Mouse (Mus musculus): ENCODE data around the gene Eif2s3x. TPM values are rescaled to one million over a fixed set of nuclear protein-coding genes. Genes with fewer than 3 reads are reported as not detected.
"Not testable (repeated sequence)": the region's sequence is repeated elsewhere in the genome, so short reads cannot be mapped to it uniquely, and the experiment has no call there.

Eif2s3x gene
- polyA plus RNA-seq (2015; fragmentation: Nextera tagmentation; extraction: Ambion mirVana) = 106 and 107 TPM in 2 replicates

DNA sequence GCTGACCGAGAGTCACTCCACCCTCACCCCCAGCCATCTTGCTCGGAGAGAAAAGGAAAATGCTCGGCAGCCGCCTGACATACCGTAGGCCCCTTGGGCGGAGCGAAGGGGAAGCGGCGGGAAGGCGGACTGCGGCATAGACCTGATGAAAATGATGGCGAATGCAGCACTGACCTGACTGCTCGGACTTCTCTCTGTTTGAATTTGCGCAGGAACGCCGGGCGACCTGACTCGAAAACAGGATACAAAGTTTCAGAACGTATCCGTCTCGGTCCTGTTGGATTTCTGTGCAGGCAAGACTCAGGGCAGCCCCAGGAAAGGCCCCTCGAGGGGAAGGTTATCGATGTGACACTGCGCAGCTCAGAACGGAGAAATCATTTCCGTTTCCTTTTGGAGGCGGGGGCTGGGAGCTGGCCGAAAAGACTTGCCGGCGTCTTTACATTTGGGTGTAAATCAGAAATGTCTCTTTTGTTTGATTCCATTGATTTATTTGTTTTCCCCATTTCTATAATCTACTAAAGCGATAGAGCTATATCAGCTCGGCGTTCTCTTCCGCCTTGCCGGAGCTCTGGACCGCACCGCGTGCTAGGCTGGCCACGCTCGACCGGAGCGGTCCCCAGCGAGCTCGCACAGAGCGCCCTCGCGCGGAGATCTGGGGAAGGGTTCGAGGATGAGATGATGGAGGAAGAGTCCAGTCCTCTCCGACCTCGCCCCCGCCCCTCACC lies at the start of gene Eif2s3x:
TSS of gene Eif2s3x (minus strand) at position 266 of the 725 bp plus-strand sequence.
- Histone ChIP-seq H3K27me3 (no peaks in the 10 kb centered on the region), H3K4me1 (peaks cover 9% of the 10 kb centered on the region; the same call in 1 of the 2 replicates), H3K4me2 (replicated peaks) (peak within 1 kb of the TSS; percentile 64), H3K9ac (replicated peaks) (peak within 1 kb of the TSS; percentile 87), H3K36me3 (peaks cover 23% of the 10 kb centered on the region), H3K9me3 (no peaks in the 10 kb centered on the region), H3K4me3 (peak within 1 kb of the TSS; percentile 89), H3K27ac (replicated peaks) (peak within 1 kb of the TSS; percentile 89)
- WGBS = under 1% methylated on average over 52 of the region's 52 CpGs
- peak; percentile 95 for ATAC-seq (replicated peaks)

GRCm38 (mm10) chrX:94235601-94236000 lies 22.9 kb upstream of the Eif2s3x start:
- Histone ChIP-seq H3K4me1 (no peaks in the 10 kb centered on the region), H3K9me3 (no peaks in the 10 kb centered on the region), H3K4me2 (replicated peaks) (peak overlapping the region; percentile 53), H3K27ac (replicated peaks) (no peak overlapping the region), H3K9ac (replicated peaks) (peak overlapping the region; percentile 69), H3K36me3 (no peaks in the 10 kb centered on the region), H3K4me3 (peak overlapping the region; percentile 75), H3K27me3 (peaks cover 25% of the 10 kb centered on the region; the same call in 1 of the 2 replicates)
- WGBS = 36% methylated on average over 12 of the region's 12 CpGs
- no peak for ATAC-seq (replicated peaks)

DNA sequence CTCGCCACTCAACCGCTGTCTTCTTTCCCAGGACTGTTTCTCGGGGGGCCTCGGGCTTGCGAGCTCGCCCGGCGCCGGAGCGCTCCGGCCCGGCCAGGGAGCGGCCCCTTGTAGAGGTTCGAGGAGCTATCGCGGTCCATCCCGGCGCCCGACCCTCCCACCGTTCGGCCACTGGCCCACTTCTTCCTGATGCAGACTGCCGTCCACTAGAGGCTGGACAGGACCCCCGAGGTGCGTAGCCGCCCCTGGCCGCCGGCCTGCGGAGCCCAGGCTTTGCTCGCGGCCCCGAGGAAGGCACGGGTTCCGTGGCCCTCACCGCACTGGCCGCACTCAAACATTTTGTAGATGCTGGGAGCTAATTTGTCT lies 22.5 kb upstream of the Eif2s3x start:
- Histone ChIP-seq H3K9me3 (no peaks in the 10 kb centered on the region), H3K27me3 (peaks cover 28% of the 10 kb centered on the region; the same call in 1 of the 2 replicates), H3K4me3 (peak overlapping the region; percentile 75), H3K4me1 (no peaks in the 10 kb centered on the region), H3K27ac (replicated peaks) (peak overlapping the region; percentile 92), H3K36me3 (no peaks in the 10 kb centered on the region), H3K4me2 (replicated peaks) (peak overlapping the region; percentile 53), H3K9ac (replicated peaks) (peak overlapping the region; percentile 69)
- peak; percentile 41 for ATAC-seq (replicated peaks)
- 15% methylated on average over 35 of the region's 35 CpGs for WGBS

- Histone ChIP-seq H3K4me1 (no peaks in the 10 kb centered on the region), H3K27me3 (peaks cover 28% of the 10 kb centered on the region; the same call in 1 of the 2 replicates), H3K4me2 (replicated peaks) (peak within 1 kb of the TSS; percentile 53), H3K9me3 (no peaks in the 10 kb centered on the region), H3K4me3 (peak within 1 kb of the TSS; percentile 75), H3K9ac (replicated peaks) (peak within 1 kb of the TSS; percentile 69), H3K36me3 (no peaks in the 10 kb centered on the region), H3K27ac (replicated peaks) (peak within 1 kb of the TSS; percentile 92)
- ATAC-seq (replicated peaks) = peak; percentile 96
- WGBS = 9% methylated on average over 42 of the region's 70 CpGs
Observed at GRCm38 (mm10) chrX:94234532-94235189, 22.0 kb upstream of the Eif2s3x start, which contains the start of gene Klhl15. TSS of gene Klhl15 (plus strand) at chrX:94234599.

DNA sequence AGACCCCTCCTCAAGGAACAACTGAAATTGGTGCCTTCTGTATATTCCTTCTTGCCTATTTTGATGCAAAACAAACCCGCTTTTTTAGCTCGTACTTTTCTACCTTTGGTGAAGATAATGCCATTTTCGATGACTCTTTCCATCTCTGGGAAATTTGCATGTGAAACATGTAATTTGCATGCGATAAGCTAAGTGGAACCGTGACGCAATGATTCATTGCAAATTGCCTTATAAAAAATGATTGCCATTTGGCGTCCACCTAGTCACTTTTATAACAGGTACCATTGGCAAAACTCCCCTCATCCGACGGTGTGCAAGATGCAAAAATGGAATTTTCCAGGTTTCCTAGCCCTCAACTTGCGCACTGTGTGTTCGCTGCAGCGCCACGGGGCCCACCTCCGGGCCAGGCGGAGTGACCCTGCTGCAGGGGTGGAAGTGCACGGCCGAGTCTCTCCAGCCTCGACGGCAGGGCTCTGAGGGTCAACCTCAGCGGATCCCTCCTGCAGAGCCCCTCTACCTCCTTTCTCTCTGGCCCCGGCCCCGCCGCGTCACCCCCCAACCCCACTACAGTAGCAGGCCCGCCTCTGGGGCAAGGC lies 21.4 kb upstream of the Eif2s3x start:
- Histone ChIP-seq H3K27me3 (peaks cover 28% of the 10 kb centered on the region; the same call in 1 of the 2 replicates), H3K9ac (replicated peaks) (peak overlapping the region; percentile 69), H3K4me1 (no peaks in the 10 kb centered on the region), H3K9me3 (no peaks in the 10 kb centered on the region), H3K4me3 (peak overlapping the region; percentile 75), H3K4me2 (replicated peaks) (peak overlapping the region; percentile 53), H3K36me3 (no peaks in the 10 kb centered on the region), H3K27ac (replicated peaks) (peak overlapping the region; percentile 92)
- ATAC-seq (replicated peaks) = no peak
- WGBS = 17% methylated on average over 24 of the region's 25 CpGs

DNA sequence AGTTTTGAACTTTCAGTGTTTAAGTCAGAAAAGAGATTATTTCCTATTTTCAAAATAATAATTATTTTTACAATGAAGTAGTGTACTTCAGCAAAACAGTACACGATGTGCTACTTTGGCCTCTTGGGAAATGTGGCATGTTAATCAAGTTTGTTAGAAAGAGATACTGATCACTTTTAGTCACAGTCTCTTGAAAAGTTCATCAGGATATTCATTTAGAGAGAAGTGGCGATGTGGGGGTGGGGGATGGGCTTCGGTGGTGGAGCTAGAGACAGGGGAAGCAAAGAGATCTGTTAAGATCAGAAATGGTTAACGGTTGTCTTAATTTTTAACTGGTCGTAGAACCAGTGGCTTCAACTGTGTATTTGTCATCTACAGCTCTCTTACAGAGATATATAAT lies 20.8 kb upstream of the Eif2s3x start:
- H3K36me3 ChIP-seq = no peaks in the 10 kb centered on the region
- ATAC-seq (replicated peaks) = no peak
- H3K9me3 ChIP-seq = no peaks in the 10 kb centered on the region
- no peaks in the 10 kb centered on the region for H3K4me1 ChIP-seq
- no peak overlapping the region for H3K9ac ChIP-seq (replicated peaks)
- no peak overlapping the region for H3K4me2 ChIP-seq (replicated peaks)
- peaks cover 28% of the 10 kb centered on the region; the same call in 1 of the 2 replicates for H3K27me3 ChIP-seq
- H3K27ac ChIP-seq (replicated peaks) = no peak overlapping the region
- WGBS = 37% methylated on average over 5 of the region's 5 CpGs
- no peak overlapping the region for H3K4me3 ChIP-seq

- peak overlapping the region; percentile 51 for H3K9ac ChIP-seq (replicated peaks)
- H3K4me1 ChIP-seq = peaks cover 9% of the 10 kb centered on the region; the same call in 1 of the 2 replicates
- WGBS = 10% methylated on average over 7 of the region's 7 CpGs
- no peaks in the 10 kb centered on the region for H3K27me3 ChIP-seq
- H3K36me3 ChIP-seq = peaks cover 16% of the 10 kb centered on the region
- H3K9me3 ChIP-seq = no peaks in the 10 kb centered on the region
- H3K27ac ChIP-seq (replicated peaks) = peak overlapping the region; percentile 89
- peak overlapping the region; percentile 89 for H3K4me3 ChIP-seq
- peak overlapping the region; percentile 50 for H3K4me2 ChIP-seq (replicated peaks)
- no peak; the same call in 1 of the 2 replicates for ATAC-seq (replicated peaks)
Observed at GRCm38 (mm10) chrX:94213384-94213783, 722 bp upstream of the Eif2s3x start.

DNA sequence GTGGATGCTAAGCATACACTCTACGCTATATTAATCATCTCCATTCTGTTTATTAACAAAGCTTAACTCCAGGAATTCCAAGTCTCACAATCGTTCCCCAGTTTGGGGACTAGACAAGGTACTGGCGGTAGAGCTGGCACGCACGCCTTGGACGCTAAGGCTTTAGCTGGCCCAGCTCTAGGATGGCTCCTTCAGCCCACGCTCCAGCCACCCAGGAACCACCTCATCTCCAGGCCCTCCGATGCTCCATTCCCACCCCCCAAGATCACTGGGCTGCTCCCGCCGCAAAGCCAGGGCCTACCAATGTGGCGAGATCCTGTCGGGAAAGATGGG lies 432 bp downstream of the Eif2s3x start:
- Histone ChIP-seq H3K4me3 (peak overlapping the region; percentile 89), H3K9me3 (no peaks in the 10 kb centered on the region), H3K27me3 (no peaks in the 10 kb centered on the region), H3K4me2 (replicated peaks) (peak overlapping the region; percentile 64), H3K36me3 (peaks cover 28% of the 10 kb centered on the region), H3K9ac (replicated peaks) (peak overlapping the region; percentile 87), H3K4me1 (peaks cover 9% of the 10 kb centered on the region; the same call in 1 of the 2 replicates), H3K27ac (replicated peaks) (peak overlapping the region; percentile 89)
- no peak; the same call in 1 of the 2 replicates for ATAC-seq (replicated peaks)
- WGBS = 0% methylated on average over 12 of the region's 12 CpGs

GRCm38 (mm10) chrX:94197789-94198188 lies 14.9 kb downstream of the Eif2s3x start:
- 85% methylated on average over 5 of the region's 5 CpGs for WGBS
- Histone ChIP-seq H3K4me3 (no peak overlapping the region), H3K27me3 (no peaks in the 10 kb centered on the region), H3K4me2 (replicated peaks) (no peak overlapping the region), H3K9me3 (no peaks in the 10 kb centered on the region), H3K36me3 (peaks cover 79% of the 10 kb centered on the region), H3K27ac (replicated peaks) (no peak overlapping the region), H3K9ac (replicated peaks) (no peak overlapping the region), H3K4me1 (no peaks in the 10 kb centered on the region)
- ATAC-seq (replicated peaks) = no peak

- not testable (repeated sequence) for H3K9ac ChIP-seq (replicated peaks); H3K4me3 ChIP-seq; H3K9me3 ChIP-seq; ATAC-seq (replicated peaks); H3K27ac ChIP-seq (replicated peaks); H3K4me2 ChIP-seq (replicated peaks); H3K4me1 ChIP-seq; H3K27me3 ChIP-seq
- peaks cover 61% of the 10 kb centered on the region for H3K36me3 ChIP-seq
- 68% methylated on average over 4 of the region's 4 CpGs for WGBS
Observed at GRCm38 (mm10) chrX:94193901-94194300, 18.8 kb downstream of the Eif2s3x start.

- H3K4me3 ChIP-seq = no peak overlapping the region
- no peak overlapping the region for H3K27ac ChIP-seq (replicated peaks)
- no peak for ATAC-seq (replicated peaks)
- H3K4me2 ChIP-seq (replicated peaks) = no peak overlapping the region
- H3K9me3 ChIP-seq = no peaks in the 10 kb centered on the region
- peaks cover 11% of the 10 kb centered on the region for H3K27me3 ChIP-seq
- no peak overlapping the region for H3K9ac ChIP-seq (replicated peaks)
- 65% methylated on average over 1 of the region's 1 CpGs for WGBS
- no peaks in the 10 kb centered on the region for H3K4me1 ChIP-seq
- no peaks in the 10 kb centered on the region for H3K36me3 ChIP-seq
Observed at GRCm38 (mm10) chrX:94185156-94185555, 27.5 kb downstream of the Eif2s3x start.

- no peak for ATAC-seq (replicated peaks)
- Histone ChIP-seq H3K27ac (replicated peaks) (no peak overlapping the region), H3K27me3 (peaks cover 11% of the 10 kb centered on the region), H3K4me2 (replicated peaks) (no peak overlapping the region), H3K4me3 (no peak overlapping the region), H3K4me1 (no peaks in the 10 kb centered on the region), H3K9ac (replicated peaks) (no peak overlapping the region), H3K9me3 (no peaks in the 10 kb centered on the region), H3K36me3 (no peaks in the 10 kb centered on the region)
- WGBS = 34% methylated on average over 3 of the region's 3 CpGs
Observed at GRCm38 (mm10) chrX:94183814-94184213, 28.8 kb downstream of the Eif2s3x start.
